Mouse (Mus musculus): Measurements from ENCODE around the gene Glrx5.

GRCm38 (mm10) chr12:105064168-105064567 lies 31.7 kb downstream of the Glrx5 start:
- TF ChIP-seq TAL1 (conservative IDR thresholded peaks at IDR 0.05; ENCODE audit: low read depth, low read length) (no peak), GATA1 (IDR thresholded peaks at IDR 0.05; ENCODE audit: borderline replicate concordance, low read length) (no peak), CTCF (IDR thresholded peaks at IDR 0.05; ENCODE audit: low read depth, low read length) (no peak), POLR2AphosphoS5 (IDR thresholded peaks at IDR 0.05; ENCODE audit: insufficient replicate concordance, low read depth, low read length) (no peak)

Data from G1E (cell line).